Mouse (Mus musculus): ENCODE data around the gene Map3k19.

DNA sequence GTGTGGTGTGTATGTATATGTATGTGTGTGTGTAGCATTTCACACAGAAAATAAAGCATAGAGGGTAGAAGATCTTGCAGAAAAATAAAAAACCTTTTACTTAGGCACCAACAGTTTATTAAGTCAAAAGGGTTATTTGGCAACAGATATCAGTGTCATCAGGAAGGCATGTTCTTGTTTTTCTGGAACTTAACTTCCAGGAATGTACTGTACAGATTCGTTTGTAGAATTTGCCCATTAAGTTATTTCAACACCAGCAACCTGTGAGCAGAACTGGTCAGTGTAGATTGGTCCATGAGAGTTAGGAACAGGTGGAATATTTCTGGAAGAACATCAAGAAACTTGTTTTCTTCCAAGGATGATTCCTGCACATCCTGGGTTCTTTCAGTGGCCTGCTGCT lies 44.6 kb upstream of the Map3k19 start:
- TF ChIP-seq CTCF (IDR thresholded peaks at IDR 0.05; ENCODE audit: low read depth) (no peak), EP300 (IDR thresholded peaks at IDR 0.05; ENCODE audit: low read depth) (no peak)
